Mouse (Mus musculus): ENCODE measurements at regions not wholly inside any gene's neighbourhood (a gene's known extent, or its start where the extent isn't known, plus 50 kb on each side); places are given as distances from the start of the nearest gene placed in this dataset.
A peak's percentile ranks its signal among the peaks of the same experiment; 100 is the strongest.

DNA sequence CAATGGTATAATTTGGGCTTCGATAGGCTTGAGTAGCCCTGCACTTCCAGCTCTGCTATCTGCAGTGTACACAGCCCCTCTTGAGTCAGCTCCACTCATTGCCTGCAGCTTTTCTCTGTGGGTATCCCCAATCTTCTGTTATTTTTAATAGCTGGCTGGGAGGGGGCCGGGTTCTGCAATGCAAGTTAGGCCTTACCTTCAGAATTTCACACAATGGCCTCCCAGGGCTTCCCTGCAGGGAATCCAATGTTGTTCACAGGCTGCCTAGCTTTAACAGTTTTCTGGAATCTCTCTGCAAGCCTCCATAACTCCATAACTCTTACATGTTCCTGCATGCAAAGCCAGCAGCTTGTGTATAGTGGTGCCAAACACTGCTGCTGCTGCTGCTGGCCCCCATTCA is 197.7 kb upstream of the Fam92a start:
- no peak for ATAC-seq (replicated peaks; ENCODE audit: insufficient number of reproducible peaks, insufficient read depth, low FRiP score, low read depth)
- H3K9me3 ChIP-seq (replicated peaks), result no peaks in the 10 kb centered on the region
- H3K4me1 ChIP-seq (replicated peaks), result no peaks in the 10 kb centered on the region
- H3K4me2 ChIP-seq, result no peak overlapping the region
- H3K36me3 ChIP-seq, result no peaks in the 10 kb centered on the region
- H3K27me3 ChIP-seq, result no peaks in the 10 kb centered on the region
- H3K4me3 ChIP-seq, result no peak overlapping the region
- H3K27ac ChIP-seq, result no peak overlapping the region
- no peak overlapping the region for H3K9ac ChIP-seq
- 70% methylated on average over 2 of the region's 2 CpGs for WGBS

DNA sequence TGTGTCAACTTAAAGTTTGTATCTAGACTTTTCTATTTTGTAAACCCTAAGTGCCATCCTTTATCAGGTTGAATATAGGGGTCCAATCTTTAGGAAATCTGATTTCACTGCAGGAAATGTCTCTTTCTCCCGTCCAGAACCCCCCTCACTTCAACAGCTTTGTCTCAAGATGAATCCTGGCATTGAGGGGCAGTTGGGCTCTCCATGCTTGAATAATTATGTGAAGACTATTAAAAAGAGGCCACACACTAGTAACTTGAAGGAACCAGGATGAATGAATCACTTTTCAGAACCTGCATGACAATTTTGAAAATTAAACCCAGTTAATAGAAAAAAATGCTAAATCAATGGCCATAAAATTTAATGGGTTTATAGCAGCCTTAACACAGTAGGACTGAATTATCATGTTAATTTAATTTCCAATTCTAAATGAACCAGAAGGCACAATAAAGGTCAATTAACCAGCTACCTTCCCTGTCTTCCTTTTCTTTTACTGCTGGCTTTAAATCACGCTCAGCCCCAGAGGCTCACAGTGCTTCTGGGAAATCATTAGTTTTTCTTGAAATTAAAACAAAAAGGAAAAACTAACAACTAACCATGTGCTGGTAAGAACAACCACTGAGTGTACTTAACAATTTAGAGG is 185.3 kb upstream of the Fam92a start:
- H3K36me3 ChIP-seq, result no peaks in the 10 kb centered on the region
- H3K9ac ChIP-seq, result no peak overlapping the region
- H3K4me2 ChIP-seq, result no peak overlapping the region
- no peaks in the 10 kb centered on the region for H3K9me3 ChIP-seq (replicated peaks)
- ATAC-seq (replicated peaks; ENCODE audit: insufficient number of reproducible peaks, insufficient read depth, low FRiP score, low read depth), result no peak
- 66% methylated on average over 2 of the region's 2 CpGs for WGBS
- no peaks in the 10 kb centered on the region for H3K4me1 ChIP-seq (replicated peaks)
- no peaks in the 10 kb centered on the region for H3K27me3 ChIP-seq
- no peak overlapping the region for H3K27ac ChIP-seq
- no peak overlapping the region for H3K4me3 ChIP-seq

- H3K9ac ChIP-seq, result no peak overlapping the region
- 69% methylated on average over 3 of the region's 3 CpGs for WGBS
- no peak for ATAC-seq (replicated peaks; ENCODE audit: insufficient number of reproducible peaks, insufficient read depth, low FRiP score, low read depth)
- no peaks in the 10 kb centered on the region for H3K27me3 ChIP-seq
- no peak overlapping the region for H3K4me3 ChIP-seq
- no peaks in the 10 kb centered on the region for H3K36me3 ChIP-seq
- no peak overlapping the region for H3K27ac ChIP-seq
- no peaks in the 10 kb centered on the region for H3K9me3 ChIP-seq (replicated peaks)
- no peak overlapping the region for H3K4me2 ChIP-seq
- no peaks in the 10 kb centered on the region for H3K4me1 ChIP-seq (replicated peaks)
These were observed 181.6 kb upstream of the Fam92a start for GRCm38 (mm10) chr4:12353337-12353856.

GRCm38 (mm10) chr4:12339236-12339635 is 167.4 kb upstream of the Fam92a start:
- Histone ChIP-seq H3K36me3 (no peaks in the 10 kb centered on the region), H3K27ac (no peak overlapping the region), H3K9ac (no peak overlapping the region), H3K27me3 (no peaks in the 10 kb centered on the region), H3K9me3 (replicated peaks) (no peaks in the 10 kb centered on the region), H3K4me2 (no peak overlapping the region), H3K4me1 (replicated peaks) (0 out of 2 replicates have a peak, but pooled peaks cover 3% of the 10 kb centered on the region), H3K4me3 (no peak overlapping the region)
- 58% methylated on average over 1 of the region's 1 CpGs for WGBS
- ATAC-seq (replicated peaks; ENCODE audit: insufficient number of reproducible peaks, insufficient read depth, low FRiP score, low read depth), result no peak

DNA sequence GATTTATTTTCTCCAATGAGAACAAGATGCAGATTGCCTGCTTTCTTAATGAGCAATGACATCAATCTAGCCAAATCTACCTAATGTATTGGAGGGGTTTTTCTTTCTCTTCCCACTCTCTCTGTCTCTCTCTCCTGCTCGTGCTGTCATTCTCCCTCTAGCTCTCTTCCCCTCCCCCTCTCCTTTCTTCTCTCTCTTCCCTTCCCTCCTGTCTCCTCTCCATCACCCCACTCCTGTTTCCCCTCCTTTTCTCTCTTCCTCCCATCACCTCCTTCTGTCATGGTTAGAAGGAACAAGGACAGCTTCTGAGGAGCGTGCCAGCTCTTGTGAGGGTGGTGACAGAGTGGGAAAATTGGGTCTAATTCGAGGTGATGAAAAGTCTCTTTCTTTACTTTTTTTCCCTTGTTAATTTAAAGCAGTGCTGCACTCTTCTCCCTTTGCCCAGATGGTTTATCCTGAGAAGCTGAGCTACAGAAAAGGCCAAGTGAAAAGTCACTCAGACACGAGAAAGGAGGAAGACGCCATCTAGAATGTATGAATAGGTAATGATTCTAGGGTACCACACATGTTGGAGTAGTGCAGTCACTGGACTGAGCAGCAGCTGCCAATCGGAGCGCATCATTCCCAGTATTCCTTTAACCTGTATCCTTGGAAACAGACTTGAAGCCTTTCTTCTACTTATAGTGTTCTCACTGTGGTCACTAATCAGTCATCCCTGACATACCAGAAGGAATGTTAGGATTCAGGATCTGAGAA is 163.2 kb upstream of the Fam92a start:
- Histone ChIP-seq H3K27ac (no peak overlapping the region), H3K27me3 (no peaks in the 10 kb centered on the region), H3K36me3 (no peaks in the 10 kb centered on the region), H3K4me3 (no peak overlapping the region), H3K9ac (no peak overlapping the region), H3K4me1 (replicated peaks) (0 out of 2 replicates have a peak, but pooled peaks cover 3% of the 10 kb centered on the region), H3K9me3 (replicated peaks) (no peaks in the 10 kb centered on the region), H3K4me2 (no peak overlapping the region)
- 68% methylated on average over 7 of the region's 7 CpGs for WGBS
- ATAC-seq (replicated peaks; ENCODE audit: insufficient number of reproducible peaks, insufficient read depth, low FRiP score, low read depth), result no peak

DNA sequence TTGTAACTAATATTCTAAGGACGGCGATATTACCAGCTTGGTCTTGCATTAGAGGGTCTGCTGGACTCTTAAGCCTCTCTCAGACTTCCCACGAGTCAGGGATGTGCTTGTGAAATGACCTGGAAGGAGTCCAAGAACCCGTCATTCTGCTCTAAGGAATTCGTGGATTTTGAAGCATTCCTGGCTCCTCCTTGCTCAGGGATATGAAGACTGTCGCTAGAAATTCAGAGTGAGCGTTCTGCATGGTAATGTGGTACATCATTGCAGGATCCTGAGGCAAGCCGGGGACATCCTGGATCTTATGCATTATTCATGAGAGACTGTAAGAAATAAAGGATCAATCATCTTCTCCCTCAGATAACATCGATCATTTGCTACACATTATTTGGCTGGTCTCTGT is 162.6 kb upstream of the Fam92a start:
- H3K4me2 ChIP-seq, result peak overlapping the region; percentile 18; the same call in 1 of the 2 replicates

DNA sequence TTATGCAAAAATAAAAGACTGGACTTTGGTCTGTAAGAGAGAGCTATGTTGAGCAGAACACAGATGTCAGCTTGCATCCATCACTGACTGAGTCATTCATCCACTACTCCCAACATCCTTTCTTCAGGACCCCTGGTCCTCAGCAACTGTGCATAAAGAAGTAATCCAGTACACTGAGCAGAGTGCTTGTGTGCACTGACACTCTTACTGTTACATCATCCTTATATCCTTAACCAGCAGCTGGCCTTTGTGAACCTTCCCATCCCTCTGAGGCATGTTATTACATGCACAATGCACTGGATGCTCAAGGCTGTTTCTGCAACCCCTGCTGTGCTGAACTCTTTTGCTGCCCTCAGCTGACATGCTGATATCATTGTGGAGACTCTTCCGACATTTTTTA is 144.2 kb upstream of the Fam92a start:
- H3K27me3 ChIP-seq, result no peaks in the 10 kb centered on the region
- H3K27ac ChIP-seq, result no peak overlapping the region
- H3K4me2 ChIP-seq, result no peak overlapping the region
- no peaks in the 10 kb centered on the region for H3K9me3 ChIP-seq (replicated peaks)
- H3K9ac ChIP-seq, result no peak overlapping the region
- no peaks in the 10 kb centered on the region for H3K36me3 ChIP-seq
- 69% methylated on average over 1 of the region's 1 CpGs for WGBS
- H3K4me1 ChIP-seq (replicated peaks), result no peaks in the 10 kb centered on the region
- no peak overlapping the region for H3K4me3 ChIP-seq
- no peak for ATAC-seq (replicated peaks; ENCODE audit: insufficient number of reproducible peaks, insufficient read depth, low FRiP score, low read depth)

More for the DNA sequence above, 162.6 kb upstream of the Fam92a start:
- no peak for ATAC-seq (replicated peaks; ENCODE audit: insufficient number of reproducible peaks, insufficient read depth, low FRiP score, low read depth)
- 0 out of 2 replicates have a peak, but pooled peaks cover 3% of the 10 kb centered on the region for H3K4me1 ChIP-seq (replicated peaks)
- H3K9ac ChIP-seq, result no peak overlapping the region
- H3K4me3 ChIP-seq, result no peak overlapping the region
- WGBS, result 44% methylated on average over 9 of the region's 9 CpGs
- H3K36me3 ChIP-seq, result no peaks in the 10 kb centered on the region
- H3K9me3 ChIP-seq (replicated peaks), result no peaks in the 10 kb centered on the region
- H3K27me3 ChIP-seq, result no peaks in the 10 kb centered on the region
- H3K27ac ChIP-seq, result no peak overlapping the region

GRCm38 (mm10) chr4:12308332-12308731 is 136.5 kb upstream of the Fam92a start:
- WGBS, result 81% methylated on average over 5 of the region's 5 CpGs

DNA sequence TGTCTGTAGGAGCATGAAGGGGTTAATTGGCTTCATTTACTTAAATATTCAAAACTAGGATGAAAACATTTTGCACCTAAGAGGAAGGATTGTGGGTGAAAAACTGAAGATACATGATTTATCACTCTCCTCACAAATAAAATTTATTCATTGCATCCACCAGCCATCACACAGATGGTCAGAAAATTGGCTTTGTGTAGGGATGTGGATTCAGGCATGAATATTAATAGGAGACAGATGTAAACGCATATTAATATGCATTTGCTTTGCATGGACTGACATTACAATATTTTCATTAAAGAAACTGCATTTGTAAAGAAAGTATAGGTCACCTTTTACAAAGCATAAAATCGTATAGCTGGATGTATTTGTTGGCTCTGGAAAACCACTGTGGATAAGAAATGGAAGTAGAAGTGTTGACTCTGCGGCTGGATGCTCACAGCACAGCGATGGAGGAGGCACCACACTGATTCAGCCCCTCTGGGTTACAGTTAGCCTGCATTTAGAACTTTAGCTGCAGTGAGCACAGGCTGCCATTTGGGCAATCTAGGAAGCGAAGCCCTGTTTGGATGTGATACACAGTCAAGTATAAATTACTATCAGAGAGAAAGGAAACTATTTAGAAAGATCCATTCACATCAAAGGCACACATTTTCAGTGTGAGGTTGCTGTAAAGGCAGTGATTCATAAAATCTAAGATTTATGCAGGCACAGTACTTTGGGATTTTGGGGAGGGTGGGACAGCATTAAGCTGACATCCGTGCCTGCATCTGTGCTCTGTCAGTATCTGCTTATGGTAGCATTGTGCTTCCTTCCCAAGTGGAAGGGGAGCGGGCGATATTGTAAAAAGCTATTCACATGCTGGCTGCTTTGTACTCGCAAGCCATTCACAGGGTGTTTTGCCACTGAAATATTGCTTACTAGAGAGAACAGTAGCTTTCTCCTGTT is 135.1 kb upstream of the Fam92a start:
- 66% methylated on average over 9 of the region's 9 CpGs for WGBS
- Histone ChIP-seq H3K36me3 (no peaks in the 10 kb centered on the region), H3K27me3 (no peaks in the 10 kb centered on the region), H3K4me1 (replicated peaks) (no peaks in the 10 kb centered on the region), H3K4me3 (no peak overlapping the region), H3K9ac (no peak overlapping the region), H3K9me3 (replicated peaks) (no peaks in the 10 kb centered on the region), H3K27ac (no peak overlapping the region), H3K4me2 (no peak overlapping the region)
- no peak for ATAC-seq (replicated peaks; ENCODE audit: insufficient number of reproducible peaks, insufficient read depth, low FRiP score, low read depth)

More at GRCm38 (mm10) chr4:12308332-12308731, 136.5 kb upstream of the Fam92a start:
- H3K27ac ChIP-seq, result no peak overlapping the region
- no peak for ATAC-seq (replicated peaks; ENCODE audit: insufficient number of reproducible peaks, insufficient read depth, low FRiP score, low read depth)
- H3K4me1 ChIP-seq (replicated peaks), result no peaks in the 10 kb centered on the region
- H3K27me3 ChIP-seq, result no peaks in the 10 kb centered on the region
- no peak overlapping the region for H3K4me2 ChIP-seq
- no peaks in the 10 kb centered on the region for H3K9me3 ChIP-seq (replicated peaks)
- H3K36me3 ChIP-seq, result no peaks in the 10 kb centered on the region
- no peak overlapping the region for H3K9ac ChIP-seq
- no peak overlapping the region for H3K4me3 ChIP-seq

- Histone ChIP-seq H3K4me2 (no peak overlapping the region), H3K4me3 (no peak overlapping the region), H3K27ac (no peak overlapping the region), H3K9ac (no peak overlapping the region), H3K9me3 (replicated peaks) (no peaks in the 10 kb centered on the region), H3K36me3 (no peaks in the 10 kb centered on the region), H3K27me3 (no peaks in the 10 kb centered on the region), H3K4me1 (replicated peaks) (no peaks in the 10 kb centered on the region)
- no peak for ATAC-seq (replicated peaks; ENCODE audit: insufficient number of reproducible peaks, insufficient read depth, low FRiP score, low read depth)
- 74% methylated on average over 4 of the region's 4 CpGs for WGBS
These were observed 115.4 kb upstream of the Fam92a start for GRCm38 (mm10) chr4:12287079-12287686.

GRCm38 (mm10) chr4:12286391-12286790 is 114.6 kb upstream of the Fam92a start:
- no peak overlapping the region for H3K27ac ChIP-seq
- H3K4me3 ChIP-seq, result no peak overlapping the region
- H3K9me3 ChIP-seq (replicated peaks), result no peaks in the 10 kb centered on the region
- no peak overlapping the region for H3K9ac ChIP-seq
- H3K36me3 ChIP-seq, result no peaks in the 10 kb centered on the region
- ATAC-seq (replicated peaks; ENCODE audit: insufficient number of reproducible peaks, insufficient read depth, low FRiP score, low read depth), result no peak
- H3K4me2 ChIP-seq, result no peak overlapping the region
- WGBS, result 87% methylated on average over 1 of the region's 1 CpGs
- H3K4me1 ChIP-seq (replicated peaks), result no peaks in the 10 kb centered on the region
- no peaks in the 10 kb centered on the region for H3K27me3 ChIP-seq
